Mouse (Mus musculus): Measurements from ENCODE around the gene Tacc3.

GRCm38 (mm10) chr5:33703999-33704398, 46.1 kb downstream of the Tacc3 start:
- no peak for TF ChIP-seq POLR2A (IDR thresholded peaks at IDR 0.05; ENCODE audit: low read depth, low read length)
- no peak for TF ChIP-seq CTCF (IDR thresholded peaks at IDR 0.05; ENCODE audit: extremely low read depth, insufficient read length, insufficient replicate concordance, low read depth, low read length)
